Comparison of ENCODE assay signal across 8 mouse cellular contexts in the genomic region with DNA sequence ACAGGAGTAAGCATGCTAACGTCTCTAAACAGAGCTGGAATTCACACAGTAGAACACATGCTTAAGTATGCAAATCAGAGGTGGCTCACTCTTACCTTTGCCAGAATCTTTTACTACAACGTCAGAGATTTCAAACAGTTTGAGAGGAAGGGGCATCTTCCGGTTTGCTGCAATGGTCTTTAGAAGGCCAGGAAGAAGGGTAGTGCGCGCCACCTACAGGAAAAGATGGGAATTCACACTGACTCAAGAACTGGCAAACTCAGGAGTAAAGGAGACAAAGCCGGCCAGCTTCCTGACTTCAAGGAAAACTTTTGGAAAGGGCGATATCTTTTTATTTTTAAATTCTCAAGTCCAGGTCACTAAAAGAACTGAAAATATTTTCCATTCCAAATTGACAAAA. TPM values are rescaled to one million over a fixed set of nuclear protein-coding genes. Genes with fewer than 3 reads are reported as not detected.
DNase-seq lines count a peak whose midpoint lies in the region; ATAC-seq and TF ChIP-seq lines count a peak whose summit lies in the region.

No protein-coding gene starts in this region.

- ATAC-seq in intestine, postnatal 0 days: no peak
- ATAC-seq in intestine, embryonic 15.5 days: no peak
- peak; percentile 62 for ATAC-seq in CD4-positive, CD25-positive, alpha-beta regulatory T cell, adult 4 months

- no peak overlapping the region for H3K27ac ChIP-seq in intestine, postnatal 0 days (ENCODE audit: low read depth, low read length)
- H3K27ac ChIP-seq in intestine, embryonic 15.5 days: no peak overlapping the region
- H3K27ac ChIP-seq in olfactory bulb, adult 2 months (ENCODE audit: insufficient read depth, low read depth, low read length): no peak overlapping the region

- peak; percentile 81 for DNase-seq in brain, embryonic 14.5 days (ENCODE audit: low read depth)
- DNase-seq in fibroblast of lung, adult 2 months (ENCODE audit: low read depth): peak; percentile 17
- peak; percentile 38 to 40 for DNase-seq in left cerebral cortex, postnatal 10 days (ENCODE audit: extremely low spot score in 1 of 2, low spot score in 2 of 2)
- no peak for DNase-seq in spleen, postnatal 14 days (ENCODE audit: low spot score in 2 of 2)

- H3K4me1 ChIP-seq in intestine, postnatal 0 days (replicated peaks; ENCODE audit: control insufficient read depth, insufficient read depth, low read length): no peaks in the 10 kb centered on the region
- H3K4me1 ChIP-seq in intestine, embryonic 15.5 days (replicated peaks): no peaks in the 10 kb centered on the region
- 0 out of 2 replicates have a peak, but pooled peaks cover 2% of the 10 kb centered on the region for H3K4me1 ChIP-seq in olfactory bulb, adult 2 months (ENCODE audit: control insufficient read depth, insufficient read depth, low read length)

- no peaks in the 10 kb centered on the region for H3K9me3 ChIP-seq in intestine, postnatal 0 days (ENCODE audit: control insufficient read depth)
- no peaks in the 10 kb centered on the region for H3K9me3 ChIP-seq in intestine, embryonic 15.5 days

- peak; percentile 84 for TF ChIP-seq CTCF in intestine, postnatal 0 days (IDR thresholded peaks at IDR 0.05; ENCODE audit: low read depth)
- peak; percentile 82 for TF ChIP-seq CTCF in brain, embryonic 14.5 days (IDR thresholded peaks at IDR 0.05; ENCODE audit: borderline replicate concordance, extremely low read depth, insufficient read depth, insufficient read length)
- TF ChIP-seq CTCF in olfactory bulb, adult 2 months (IDR thresholded peaks at IDR 0.05; ENCODE audit: insufficient read depth, low read depth, low read length): peak; percentile 29; the same call in 1 of the 2 replicates

- H3K4me3 ChIP-seq in intestine, postnatal 0 days (ENCODE audit: low read depth, low read length): no peak overlapping the region
- H3K4me3 ChIP-seq in intestine, embryonic 15.5 days (replicated peaks): no peak overlapping the region
- no peak overlapping the region for H3K4me3 ChIP-seq in olfactory bulb, adult 2 months (ENCODE audit: insufficient read depth, low read depth, low read length)

- 38% methylated on average over 7 of the region's 7 CpGs for WGBS in intestine, postnatal 0 days
- WGBS in intestine, embryonic 15.5 days: 40% methylated on average over 7 of the region's 7 CpGs
- 30% methylated on average over 7 of the region's 7 CpGs for WGBS in olfactory bulb, adult 2 months

- peaks cover 63% of the 10 kb centered on the region for H3K36me3 ChIP-seq in intestine, postnatal 0 days (ENCODE audit: control insufficient read depth, insufficient read depth)
- peaks cover 29% of the 10 kb centered on the region for H3K36me3 ChIP-seq in intestine, embryonic 15.5 days

- TF ChIP-seq POLR2A in brain, embryonic 14.5 days (IDR thresholded peaks at IDR 0.05; ENCODE audit: borderline replicate concordance, extremely low read depth, insufficient read depth, insufficient read length, poor library complexity, severe bottlenecking): no peak
- no peak for TF ChIP-seq POLR2A in olfactory bulb, adult 2 months (IDR thresholded peaks at IDR 0.05; ENCODE audit: insufficient read depth, low read depth, low read length)

- no peaks in the 10 kb centered on the region for H3K27me3 ChIP-seq in intestine, postnatal 0 days (replicated peaks; ENCODE audit: control insufficient read depth, insufficient read depth, low read length)
- H3K27me3 ChIP-seq in intestine, embryonic 15.5 days (replicated peaks): no peaks in the 10 kb centered on the region

- intact Hi-C loops in left cerebral cortex, postnatal 10 days (cut with DNase I): loop anchor here (2.0 to 10.0 kb wide), 3 partner anchors 240 to 510 kb away; no protein-coding TSS in a partner anchor

- no peak overlapping the region for H3K4me2 ChIP-seq in intestine, postnatal 0 days (replicated peaks; ENCODE audit: low read depth)
- no peak overlapping the region for H3K4me2 ChIP-seq in intestine, embryonic 15.5 days (replicated peaks)

- H3K9ac ChIP-seq in intestine, postnatal 0 days (ENCODE audit: low read depth, low read length): no peak overlapping the region
- no peak overlapping the region for H3K9ac ChIP-seq in intestine, embryonic 15.5 days

RNA-seq across cellular contexts. Expression of a gene that starts 34.0 kb away (rescaled TPM):
- polyA plus RNA-seq in intestine, postnatal 0 days (2015; fragmentation: Nextera tagmentation; extraction: Ambion mirVana): 59.2 and 61.5 TPM in 2 replicates
- 169 and 187 TPM in 2 replicates for polyA plus RNA-seq in intestine, embryonic 15.5 days (2015; fragmentation: Nextera tagmentation; extraction: Ambion mirVana)
- 10 to 100 TPM; 64.1 to 76.8 TPM for polyA plus RNA-seq in CD4-positive, CD25-positive, alpha-beta regulatory T cell, adult 4 months (2017; shearing (Covaris generic))
- 58.8 and 66.6 TPM in 2 replicates for polyA plus RNA-seq in brain, embryonic 14.5 days (2012; rRNA removed)
- 10 to 100 TPM; 74.2 to 74.8 TPM for total RNA-seq in left cerebral cortex, postnatal 10 days (2021)
- not detected in 2 replicates for polyA plus RNA-seq in olfactory bulb, adult 2 months (2012; ENCODE audit: insufficient read depth, insufficient read length, low replicate concordance, missing spikeins)

RNA-seq across cellular contexts. Expression of a gene that starts 56.1 kb away (rescaled TPM):
- polyA plus RNA-seq in intestine, postnatal 0 days (2015; fragmentation: Nextera tagmentation; extraction: Ambion mirVana): 0.44 and 0.98 TPM in 2 replicates
- polyA plus RNA-seq in intestine, embryonic 15.5 days (2015; fragmentation: Nextera tagmentation; extraction: Ambion mirVana): not detected in 2 replicates
- not detected for polyA plus RNA-seq in CD4-positive, CD25-positive, alpha-beta regulatory T cell, adult 4 months (2017; shearing (Covaris generic))
- polyA plus RNA-seq in brain, embryonic 14.5 days (2012; rRNA removed): 0.23 and 0.25 TPM in 2 replicates
- total RNA-seq in left cerebral cortex, postnatal 10 days (2021): not detected
- not detected in 2 replicates for polyA plus RNA-seq in olfactory bulb, adult 2 months (2012; ENCODE audit: insufficient read depth, insufficient read length, low replicate concordance, missing spikeins)

RNA-seq across cellular contexts. Expression of a gene that starts 57.3 kb away (rescaled TPM):
- polyA plus RNA-seq in intestine, postnatal 0 days (2015; fragmentation: Nextera tagmentation; extraction: Ambion mirVana): 3.6 and 5.6 TPM in 2 replicates
- polyA plus RNA-seq in intestine, embryonic 15.5 days (2015; fragmentation: Nextera tagmentation; extraction: Ambion mirVana): 0.45 and 0.56 TPM in 2 replicates
- polyA plus RNA-seq in CD4-positive, CD25-positive, alpha-beta regulatory T cell, adult 4 months (2017; shearing (Covaris generic)): under 1 TPM in 1 of 2 experiments, not detected in 1; 0.11 TPM
- 1.00 and 1.5 TPM in 2 replicates for polyA plus RNA-seq in brain, embryonic 14.5 days (2012; rRNA removed)
- under 1 TPM; 0.11 to 0.28 TPM for total RNA-seq in left cerebral cortex, postnatal 10 days (2021)
- polyA plus RNA-seq in olfactory bulb, adult 2 months (2012; ENCODE audit: insufficient read depth, insufficient read length, low replicate concordance, missing spikeins): not detected in 2 replicates

Comparison
In these comparisons a context has a peak if more than half of its experiments do, and no peak if none do; other contexts are left out.
1. CTCF ChIP-seq: peak in every context shown above with its lines; median percentile 84 in intestine, postnatal 0 days; 82 in brain, embryonic 14.5 days; 29 in olfactory bulb, adult 2 months.
2. DNase-seq: peak in brain, embryonic 14.5 days (single experiment), fibroblast of lung, adult 2 months (single experiment) and left cerebral cortex, postnatal 10 days (2 of 2); none in spleen, postnatal 14 days (0 of 2).